Mouse (Mus musculus): ENCODE data around the gene S100a10.

- no peak for TF ChIP-seq CTCF (IDR thresholded peaks at IDR 0.05; ENCODE audit: borderline replicate concordance, insufficient read depth, low read length)
- no peak for TF ChIP-seq POLR2A (IDR thresholded peaks at IDR 0.05; ENCODE audit: low read depth, low read length)
These were observed 34.7 kb downstream of the S100a10 start for GRCm38 (mm10) chr3:93589629-93590028.
